Mouse (Mus musculus): ENCODE measurements at regions not wholly inside any gene's neighbourhood (a gene's known extent, or its start where the extent isn't known, plus 50 kb on each side); places are given as distances from the start of the nearest gene placed in this dataset.

- Histone ChIP-seq H3K9ac (ENCODE audit: low read length) (no peak overlapping the region), H3K9me3 (ENCODE audit: control insufficient read depth, low read length) (no peaks in the 10 kb centered on the region), H3K4me1 (replicated peaks; ENCODE audit: control insufficient read depth, insufficient read depth, low read length) (no peaks in the 10 kb centered on the region), H3K4me3 (ENCODE audit: low read depth, low read length) (no peak overlapping the region), H3K36me3 (ENCODE audit: control insufficient read depth, insufficient read depth, low read length) (no peaks in the 10 kb centered on the region), H3K27me3 (ENCODE audit: control insufficient read depth, insufficient read depth, low read length) (no peaks in the 10 kb centered on the region), H3K27ac (ENCODE audit: low read depth, low read length) (no peak overlapping the region), H3K4me2 (ENCODE audit: low read depth, low read length, severe bottlenecking) (no peak overlapping the region)
- no peak for DNase-seq (ENCODE audit: low spot score)
- 76% methylated on average over 3 of the region's 3 CpGs for WGBS
- ATAC-seq (replicated peaks; ENCODE audit: low FRiP score), result no peak
These were observed 50.2 kb upstream of the Nxt1 start for GRCm38 (mm10) chr2:148622216-148622615.

DNA sequence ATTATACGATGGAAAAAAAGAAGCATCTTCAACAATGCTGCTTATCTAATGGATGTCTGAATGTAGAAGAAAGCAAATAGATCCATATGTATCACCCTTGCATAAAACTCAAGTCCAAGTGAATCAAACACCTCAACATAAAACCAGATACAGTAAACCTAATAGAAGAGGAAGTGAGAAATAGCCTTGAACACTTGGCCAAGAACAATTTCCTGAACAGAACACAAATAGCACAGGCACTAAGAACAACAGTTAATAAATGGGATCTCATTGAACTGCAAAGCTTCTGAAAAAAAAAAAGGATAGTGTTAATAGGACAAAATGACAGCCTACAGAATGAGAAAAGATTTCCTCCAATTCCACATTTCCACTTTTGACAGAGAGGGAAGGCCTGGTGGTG, 60.5 kb upstream of the Nxt1 start:
- H3K27me3 ChIP-seq (ENCODE audit: control insufficient read depth, insufficient read depth, low read length), result no peaks in the 10 kb centered on the region
- no peak for ATAC-seq (replicated peaks; ENCODE audit: low FRiP score)
- 89% methylated on average over 1 of the region's 1 CpGs for WGBS

DNA sequence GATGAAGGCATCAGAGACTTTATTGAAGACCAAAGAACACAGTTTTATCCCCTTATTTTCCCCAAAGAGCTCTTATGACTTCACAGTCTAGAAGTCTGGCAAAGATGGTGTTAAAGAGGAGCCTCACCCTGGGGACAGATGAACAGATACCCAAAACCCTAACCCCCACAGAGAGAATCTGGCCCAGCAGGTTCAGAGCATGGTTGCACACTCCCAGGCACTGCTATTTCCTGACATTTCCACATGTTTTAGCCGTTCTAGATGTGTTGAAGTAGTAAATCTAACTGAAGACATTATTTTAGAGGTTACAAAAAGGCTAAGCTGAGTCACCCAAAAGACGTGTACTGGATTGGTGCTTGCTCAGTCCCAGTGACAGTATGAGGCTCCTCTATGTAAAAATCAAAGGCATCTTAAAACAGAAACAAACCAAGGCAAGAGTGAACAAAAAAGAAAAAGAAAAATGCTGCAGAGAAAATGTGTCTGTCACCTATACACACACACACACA, 66.9 kb upstream of the Nxt1 start:
- Histone ChIP-seq H3K9ac (ENCODE audit: low read length) (no peak overlapping the region), H3K4me2 (ENCODE audit: low read depth, low read length, severe bottlenecking) (no peak overlapping the region), H3K27ac (ENCODE audit: low read depth, low read length) (no peak overlapping the region), H3K9me3 (ENCODE audit: control insufficient read depth, low read length) (no peaks in the 10 kb centered on the region), H3K4me1 (replicated peaks; ENCODE audit: control insufficient read depth, insufficient read depth, low read length) (no peaks in the 10 kb centered on the region), H3K27me3 (ENCODE audit: control insufficient read depth, insufficient read depth, low read length) (no peaks in the 10 kb centered on the region), H3K4me3 (ENCODE audit: low read depth, low read length) (no peak overlapping the region), H3K36me3 (ENCODE audit: control insufficient read depth, insufficient read depth, low read length) (no peaks in the 10 kb centered on the region)
- 74% methylated on average over 2 of the region's 2 CpGs for WGBS
- ATAC-seq (replicated peaks; ENCODE audit: low FRiP score), result no peak
- DNase-seq (ENCODE audit: low spot score), result no peak

More for the DNA sequence above, 60.5 kb upstream of the Nxt1 start:
- Histone ChIP-seq H3K4me1 (replicated peaks; ENCODE audit: control insufficient read depth, insufficient read depth, low read length) (no peaks in the 10 kb centered on the region), H3K4me3 (ENCODE audit: low read depth, low read length) (no peak overlapping the region), H3K27ac (ENCODE audit: low read depth, low read length) (no peak overlapping the region), H3K36me3 (ENCODE audit: control insufficient read depth, insufficient read depth, low read length) (no peaks in the 10 kb centered on the region), H3K9ac (ENCODE audit: low read length) (no peak overlapping the region), H3K9me3 (ENCODE audit: control insufficient read depth, low read length) (no peaks in the 10 kb centered on the region), H3K4me2 (ENCODE audit: low read depth, low read length, severe bottlenecking) (no peak overlapping the region)
- DNase-seq (ENCODE audit: low spot score), result no peak

- WGBS, result 83% methylated on average over 2 of the region's 2 CpGs
- no peak for ATAC-seq (replicated peaks; ENCODE audit: low FRiP score)
These were observed 68.5 kb upstream of the Nxt1 start for GRCm38 (mm10) chr2:148603951-148604350.

DNA sequence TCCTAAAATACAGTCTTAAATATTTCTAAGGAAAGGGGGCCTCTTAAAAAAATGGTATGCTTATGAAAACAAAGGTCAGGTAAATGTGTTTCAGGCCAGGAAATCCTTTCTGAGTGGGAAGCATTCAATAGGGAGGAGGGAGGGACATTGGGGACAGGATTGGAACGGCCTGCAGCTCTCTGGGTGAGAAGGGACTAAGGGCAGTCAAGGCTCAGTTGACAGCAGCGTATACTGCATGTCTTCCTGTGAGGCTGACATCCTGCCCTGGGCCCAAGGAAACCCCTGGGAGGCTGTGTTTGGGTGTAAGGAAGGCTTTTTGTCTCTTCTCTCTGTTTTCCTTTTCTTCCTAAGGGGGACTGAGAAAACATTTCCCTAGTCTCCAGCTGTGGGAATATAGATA, 69.1 kb upstream of the Nxt1 start:
- Histone ChIP-seq H3K4me1 (replicated peaks; ENCODE audit: control insufficient read depth, insufficient read depth, low read length) (no peaks in the 10 kb centered on the region), H3K4me3 (ENCODE audit: low read depth, low read length) (no peak overlapping the region), H3K36me3 (ENCODE audit: control insufficient read depth, insufficient read depth, low read length) (no peaks in the 10 kb centered on the region), H3K27me3 (ENCODE audit: control insufficient read depth, insufficient read depth, low read length) (no peaks in the 10 kb centered on the region), H3K27ac (ENCODE audit: low read depth, low read length) (no peak overlapping the region), H3K4me2 (ENCODE audit: low read depth, low read length, severe bottlenecking) (no peak overlapping the region), H3K9me3 (ENCODE audit: control insufficient read depth, low read length) (no peaks in the 10 kb centered on the region), H3K9ac (ENCODE audit: low read length) (no peak overlapping the region)
- DNase-seq (ENCODE audit: low spot score) (no peak), ATAC-seq (replicated peaks; ENCODE audit: low FRiP score) (no peak)
- WGBS, result 51% methylated on average over 2 of the region's 2 CpGs

More at GRCm38 (mm10) chr2:148603951-148604350, 68.5 kb upstream of the Nxt1 start:
- Histone ChIP-seq H3K27ac (ENCODE audit: low read depth, low read length) (no peak overlapping the region), H3K9ac (ENCODE audit: low read length) (no peak overlapping the region), H3K36me3 (ENCODE audit: control insufficient read depth, insufficient read depth, low read length) (no peaks in the 10 kb centered on the region), H3K9me3 (ENCODE audit: control insufficient read depth, low read length) (no peaks in the 10 kb centered on the region), H3K4me2 (ENCODE audit: low read depth, low read length, severe bottlenecking) (no peak overlapping the region), H3K4me3 (ENCODE audit: low read depth, low read length) (no peak overlapping the region), H3K4me1 (replicated peaks; ENCODE audit: control insufficient read depth, insufficient read depth, low read length) (no peaks in the 10 kb centered on the region), H3K27me3 (ENCODE audit: control insufficient read depth, insufficient read depth, low read length) (no peaks in the 10 kb centered on the region)
- DNase-seq (ENCODE audit: low spot score), result no peak

- Histone ChIP-seq H3K27me3 (ENCODE audit: control insufficient read depth, insufficient read depth, low read length) (no peaks in the 10 kb centered on the region), H3K9me3 (ENCODE audit: control insufficient read depth, low read length) (no peaks in the 10 kb centered on the region), H3K4me3 (ENCODE audit: low read depth, low read length) (no peak overlapping the region), H3K9ac (ENCODE audit: low read length) (no peak overlapping the region), H3K4me2 (ENCODE audit: low read depth, low read length, severe bottlenecking) (no peak overlapping the region), H3K36me3 (ENCODE audit: control insufficient read depth, insufficient read depth, low read length) (no peaks in the 10 kb centered on the region), H3K4me1 (replicated peaks; ENCODE audit: control insufficient read depth, insufficient read depth, low read length) (no peaks in the 10 kb centered on the region), H3K27ac (ENCODE audit: low read depth, low read length) (no peak overlapping the region)
- DNase-seq (ENCODE audit: low spot score) (no peak), ATAC-seq (replicated peaks; ENCODE audit: low FRiP score) (no peak)
These were observed 72.9 kb upstream of the Nxt1 start for GRCm38 (mm10) chr2:148599498-148599897.

GRCm38 (mm10) chr2:148596966-148597365, 75.4 kb upstream of the Nxt1 start:
- ATAC-seq (replicated peaks; ENCODE audit: low FRiP score) (no peak), DNase-seq (ENCODE audit: low spot score) (no peak)
- Histone ChIP-seq H3K36me3 (ENCODE audit: control insufficient read depth, insufficient read depth, low read length) (no peaks in the 10 kb centered on the region), H3K4me3 (ENCODE audit: low read depth, low read length) (no peak overlapping the region), H3K27me3 (ENCODE audit: control insufficient read depth, insufficient read depth, low read length) (no peaks in the 10 kb centered on the region), H3K4me1 (replicated peaks; ENCODE audit: control insufficient read depth, insufficient read depth, low read length) (no peaks in the 10 kb centered on the region), H3K4me2 (ENCODE audit: low read depth, low read length, severe bottlenecking) (no peak overlapping the region), H3K9ac (ENCODE audit: low read length) (no peak overlapping the region), H3K27ac (ENCODE audit: low read depth, low read length) (no peak overlapping the region), H3K9me3 (ENCODE audit: control insufficient read depth, low read length) (no peaks in the 10 kb centered on the region)
- 83% methylated on average over 2 of the region's 2 CpGs for WGBS

DNA sequence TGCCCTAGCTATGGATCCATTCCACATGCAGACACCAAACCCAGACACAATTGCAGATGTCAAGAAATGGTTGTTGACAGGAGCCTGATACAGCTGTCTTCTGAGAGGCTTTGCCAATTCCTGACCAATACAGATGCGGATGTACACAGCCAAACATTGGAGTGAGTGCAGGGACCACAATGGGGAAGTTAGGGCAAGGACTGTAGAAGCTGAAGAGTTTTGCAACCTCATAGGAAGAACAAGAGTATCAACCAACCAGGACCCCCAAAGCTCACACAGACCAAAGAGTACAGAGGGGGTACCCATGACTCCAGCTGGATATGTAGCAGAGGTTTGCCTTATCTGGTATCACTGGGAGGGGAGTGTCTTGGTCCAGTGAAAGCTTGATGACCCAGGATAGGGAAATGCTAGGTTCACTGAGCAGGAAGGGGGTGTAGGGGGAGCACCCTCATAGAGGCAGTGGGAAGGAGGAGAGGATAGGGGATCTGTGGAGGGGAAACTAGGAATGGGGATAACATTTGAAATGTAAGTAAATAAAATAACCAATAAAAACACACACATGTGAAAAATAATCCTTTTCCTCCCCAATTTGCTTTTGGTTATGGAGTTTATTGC, 86.6 kb upstream of the Nxt1 start:
- 89% methylated on average over 1 of the region's 1 CpGs for WGBS
- no peak overlapping the region for H3K27ac ChIP-seq (ENCODE audit: low read depth, low read length)
- ATAC-seq (replicated peaks; ENCODE audit: low FRiP score) (no peak), DNase-seq (ENCODE audit: low spot score) (no peak)
- H3K9ac ChIP-seq (ENCODE audit: low read length), result no peak overlapping the region
- H3K36me3 ChIP-seq (ENCODE audit: control insufficient read depth, insufficient read depth, low read length), result no peaks in the 10 kb centered on the region
- no peaks in the 10 kb centered on the region for H3K27me3 ChIP-seq (ENCODE audit: control insufficient read depth, insufficient read depth, low read length)
- H3K4me3 ChIP-seq (ENCODE audit: low read depth, low read length), result no peak overlapping the region
- no peak overlapping the region for H3K4me2 ChIP-seq (ENCODE audit: low read depth, low read length, severe bottlenecking)
- no peaks in the 10 kb centered on the region for H3K9me3 ChIP-seq (ENCODE audit: control insufficient read depth, low read length)
- no peaks in the 10 kb centered on the region for H3K4me1 ChIP-seq (replicated peaks; ENCODE audit: control insufficient read depth, insufficient read depth, low read length)

DNA sequence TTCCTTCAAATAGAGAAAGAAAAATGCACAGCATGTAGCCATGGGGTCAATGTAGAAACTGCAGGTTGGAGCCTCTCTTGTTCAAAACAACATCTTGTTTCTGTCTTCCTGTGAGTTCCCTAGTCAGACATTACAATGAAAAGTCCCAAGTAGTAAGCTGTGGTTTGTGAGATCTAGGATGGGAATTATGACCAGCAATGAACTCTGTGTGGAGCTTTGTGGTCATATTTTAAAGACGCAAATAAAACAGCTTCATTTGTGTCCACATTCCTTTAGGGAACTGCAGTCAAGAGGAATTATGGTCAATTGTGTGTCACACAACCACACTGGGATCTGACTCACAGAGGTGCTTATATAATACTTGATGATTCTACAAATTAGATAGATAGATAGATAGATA, 90.2 kb upstream of the Nxt1 start:
- Histone ChIP-seq H3K9me3 (ENCODE audit: control insufficient read depth, low read length) (no peaks in the 10 kb centered on the region), H3K36me3 (ENCODE audit: control insufficient read depth, insufficient read depth, low read length) (no peaks in the 10 kb centered on the region), H3K9ac (ENCODE audit: low read length) (no peak overlapping the region), H3K27me3 (ENCODE audit: control insufficient read depth, insufficient read depth, low read length) (no peaks in the 10 kb centered on the region), H3K4me3 (ENCODE audit: low read depth, low read length) (no peak overlapping the region), H3K27ac (ENCODE audit: low read depth, low read length) (no peak overlapping the region), H3K4me1 (replicated peaks; ENCODE audit: control insufficient read depth, insufficient read depth, low read length) (no peaks in the 10 kb centered on the region), H3K4me2 (ENCODE audit: low read depth, low read length, severe bottlenecking) (no peak overlapping the region)
- WGBS, result 90% methylated on average over 1 of the region's 1 CpGs
- DNase-seq (ENCODE audit: low spot score) (no peak), ATAC-seq (replicated peaks; ENCODE audit: low FRiP score) (no peak)

All from forebrain, embryonic 11.5 days (tissue).